Mouse (Mus musculus) embryonic facial prominence, embryonic 14.5 days (tissue): ENCODE results near the gene Mamstr. TPM values are rescaled to one million over a fixed set of nuclear protein-coding genes. Genes with fewer than 3 reads are reported as not detected.

ENCODE experiments used
- ATAC-seq: fragments of 200-750 bp; cut with Nextera tagmentation; 2 replicates; pipeline ENCODE4 v1.8.0; 2017; ENCODE audit warnings: low read depth, moderate number of reproducible peaks, moderate TSS enrichment
- DNase-seq: peaks from one replicate; pipeline ENCODE4 v3.0.0-alpha.2; 2015; ENCODE audit warnings: low spot score
- H3K27ac ChIP-seq: fragments of 300-500 bp; sonication (generic); replicated peaks from 2 replicates; pipeline ENCODE4 v1.5.1; 2014; ENCODE audit warnings: low read depth, mild to moderate bottlenecking, low read length, moderate library complexity
- H3K27me3 ChIP-seq: fragments of 300-500 bp; sonication (generic); replicated peaks from 2 replicates; pipeline ENCODE4 v1.6.1; 2014; ENCODE audit warnings: low read length; ENCODE audit not compliant: control insufficient read depth, insufficient read depth
- H3K36me3 ChIP-seq: fragments of 300-500 bp; sonication (generic); 2 replicates; pipeline ENCODE4 v1.6.1; 2014; ENCODE audit warnings: low read length, mixed read lengths; ENCODE audit not compliant: control insufficient read depth, insufficient read depth
- H3K4me1 ChIP-seq: fragments of 300-500 bp; sonication (generic); 2 replicates; pipeline ENCODE4 v1.6.1; 2014; ENCODE audit warnings: antibody characterized with exemption, low read length; ENCODE audit not compliant: control insufficient read depth, insufficient read depth
- H3K4me2 ChIP-seq: fragments of 300-500 bp; sonication (generic); 2 replicates; pipeline ENCODE4 v1.6.1; 2014; ENCODE audit warnings: low read depth, mild to moderate bottlenecking, low read length, moderate library complexity, mixed read lengths
- H3K4me3 ChIP-seq: fragments of 300-500 bp; sonication (generic); 2 replicates; pipeline ENCODE4 v1.5.1; 2014; ENCODE audit warnings: low read depth, mild to moderate bottlenecking, low read length
- H3K9ac ChIP-seq: fragments of 300-500 bp; sonication (generic); 2 replicates; pipeline ENCODE4 v1.6.1; 2014; ENCODE audit warnings: low read depth, mild to moderate bottlenecking, low read length, moderate library complexity, mixed read lengths
- H3K9me3 ChIP-seq: fragments of 300-500 bp; sonication (generic); 2 replicates; pipeline ENCODE4 v1.6.1; 2016; ENCODE audit warnings: low read length; ENCODE audit not compliant: control insufficient read depth
- WGBS: fragments of 180-500 bp; shearing (Covaris S2); extraction: QIAGEN DNeasy Blood & Tissue Kit; methylation state at CpG from one replicate; pipeline ENCODE4 v1.1.7; 2014; 5-methylcytosine and 5-hydroxymethylcytosine counted together
- polyA plus RNA-seq: library from polyadenylated mRNA; unstranded; fragments of >200 nt; fragmentation: Nextera tagmentation; extraction: Ambion mirVana; gene quantifications from 2 replicates; pipeline ENCODE4 v1.2.1, GENCODE M21; 2014

The Mamstr gene
- polyA plus RNA-seq, 1 experiment from 2014 or later, result 28.8 TPM

DNA sequence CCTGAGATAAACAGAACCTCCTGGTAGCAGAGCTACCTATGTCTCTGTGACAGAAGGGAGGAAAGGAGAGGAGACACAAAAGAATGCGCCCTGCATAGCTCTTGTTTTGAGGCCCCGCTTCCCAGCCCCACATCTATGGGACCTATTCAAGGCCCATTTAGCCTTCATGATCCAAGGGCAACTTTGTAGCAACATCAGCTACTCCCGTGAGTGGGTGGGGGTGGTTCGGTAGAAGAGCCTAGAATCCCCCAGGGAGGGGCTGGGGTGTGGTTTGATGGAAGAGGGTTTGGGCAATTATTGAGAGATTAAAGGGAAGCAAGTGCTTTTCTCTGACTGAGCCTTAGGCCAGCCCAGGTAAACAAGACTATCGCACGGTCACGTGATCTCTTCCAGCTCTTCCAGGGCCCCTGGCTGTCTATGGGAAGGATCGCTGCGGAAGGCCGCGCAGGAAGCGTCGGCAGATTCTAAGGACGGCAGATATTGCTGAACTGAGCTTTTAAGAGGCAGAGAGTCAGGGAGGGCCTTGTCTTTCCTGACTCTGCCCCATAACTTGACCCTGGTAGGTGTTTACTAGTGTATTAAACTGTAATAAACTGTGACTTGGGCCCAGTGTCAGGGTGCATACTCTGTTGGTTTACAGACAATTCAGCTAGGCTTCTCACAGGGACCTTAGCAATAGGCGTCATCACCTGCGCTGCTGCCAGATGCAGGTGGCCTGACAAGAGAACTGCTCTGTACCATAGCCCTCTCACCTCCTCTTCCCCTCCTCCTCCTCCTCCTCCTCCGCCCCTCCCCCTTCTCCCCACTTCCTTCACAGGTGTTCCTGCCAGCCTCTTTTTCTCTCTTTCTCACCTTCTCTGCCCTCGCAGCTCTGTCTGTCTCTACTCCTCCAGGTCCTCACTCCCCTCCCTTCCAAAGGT is 40.6 kb upstream of the Mamstr start:
- H3K4me2 ChIP-seq, result no peak overlapping the region
- H3K27me3 ChIP-seq, result no peaks in the 10 kb centered on the region
- H3K27ac ChIP-seq, result no peak overlapping the region
- H3K4me3 ChIP-seq, result no peak overlapping the region
- H3K36me3 ChIP-seq, result no peaks in the 10 kb centered on the region
- DNase-seq, result peak; percentile 45
- no peak for ATAC-seq
- no peaks in the 10 kb centered on the region for H3K9me3 ChIP-seq
- no peak overlapping the region for H3K9ac ChIP-seq
- 0 out of 2 replicates have a peak, but pooled peaks cover 5% of the 10 kb centered on the region for H3K4me1 ChIP-seq
- WGBS, result 41% methylated on average over 18 of the region's 18 CpGs

DNA sequence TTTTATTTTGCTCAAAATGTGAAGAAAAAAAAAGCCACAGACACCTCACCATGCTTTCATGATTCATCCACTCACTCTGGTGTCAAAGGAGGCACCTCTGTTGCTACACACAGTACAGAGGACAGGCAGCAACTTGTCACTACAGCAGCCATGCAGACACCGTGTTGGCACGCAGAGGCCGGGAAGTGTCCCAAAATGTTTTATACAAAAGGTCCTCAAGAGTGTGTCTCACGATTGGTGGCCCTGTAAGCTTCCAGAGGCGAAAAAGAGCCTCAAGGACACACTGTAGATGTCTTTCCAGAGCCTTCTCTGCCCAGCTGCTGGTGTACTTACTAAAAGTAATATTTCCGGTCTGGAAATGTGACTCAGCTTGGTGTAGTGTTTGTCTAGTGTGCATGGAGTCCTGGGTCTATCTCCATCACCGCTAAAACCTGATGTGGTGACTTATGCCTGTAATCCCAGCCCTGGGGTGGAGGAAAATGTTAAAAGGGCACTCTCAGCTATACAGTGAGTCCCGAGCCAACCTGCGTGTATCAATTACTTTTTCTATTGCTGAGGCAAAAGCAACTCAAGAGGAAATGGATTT is 34.0 kb upstream of the Mamstr start:
- Histone ChIP-seq H3K9ac (no peak overlapping the region), H3K27ac (peak overlapping the region; percentile 55), H3K4me2 (no peak overlapping the region), H3K27me3 (no peaks in the 10 kb centered on the region), H3K36me3 (no peaks in the 10 kb centered on the region), H3K4me1 (no peaks in the 10 kb centered on the region), H3K9me3 (no peaks in the 10 kb centered on the region), H3K4me3 (no peak overlapping the region)
- DNase-seq (peak; percentile 49), ATAC-seq (no peak)
- WGBS, result 74% methylated on average over 9 of the region's 9 CpGs

DNA sequence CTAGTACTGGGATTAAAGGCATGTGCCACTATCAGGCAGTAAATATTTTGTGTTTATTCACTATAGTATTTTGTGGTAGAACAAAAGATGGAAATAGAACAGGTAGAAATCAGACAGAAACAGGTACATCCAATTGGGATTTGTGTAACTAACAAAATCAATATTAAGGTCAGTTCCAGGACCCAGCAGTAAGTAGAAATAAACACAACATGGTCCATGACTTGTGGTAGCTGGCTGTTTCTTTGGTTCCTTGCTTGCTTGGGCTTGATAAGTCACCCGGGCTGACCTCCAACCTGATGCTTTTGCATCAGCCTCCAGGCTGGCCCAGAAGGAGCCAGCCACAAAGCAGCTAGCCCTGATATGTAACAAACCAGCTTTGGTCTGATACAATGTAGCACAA is 30.3 kb upstream of the Mamstr start:
- H3K4me2 ChIP-seq, result no peak overlapping the region
- WGBS, result 85% methylated on average over 1 of the region's 1 CpGs

DNA sequence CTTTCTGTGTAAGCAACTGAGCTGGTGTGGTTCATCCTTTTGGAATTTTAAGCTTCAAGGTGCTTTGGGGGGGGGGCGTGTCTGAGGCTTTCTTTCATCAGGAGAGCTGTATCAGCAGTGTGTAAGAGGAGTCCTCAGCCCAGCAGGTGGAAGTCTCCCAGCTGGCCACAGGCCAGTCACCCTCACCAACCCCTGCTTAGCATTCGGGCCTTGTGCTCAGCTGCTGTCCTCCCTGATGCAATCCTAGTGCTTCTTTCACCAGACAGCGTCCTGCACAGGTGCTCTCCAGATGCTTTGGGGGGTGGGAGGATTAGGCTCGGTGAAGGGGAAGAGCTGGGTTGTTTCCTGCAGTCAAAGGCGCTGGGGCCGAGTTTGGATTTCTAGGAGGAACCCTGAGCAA is 23.5 kb upstream of the Mamstr start:
- peak; percentile 81 for ATAC-seq
- 12% methylated on average over 6 of the region's 6 CpGs for WGBS
- H3K27ac ChIP-seq, result peak overlapping the region; percentile 75

More for the DNA sequence above, 30.3 kb upstream of the Mamstr start:
- Histone ChIP-seq H3K9ac (no peak overlapping the region), H3K36me3 (no peaks in the 10 kb centered on the region), H3K4me3 (no peak overlapping the region), H3K27me3 (no peaks in the 10 kb centered on the region), H3K4me1 (no peaks in the 10 kb centered on the region), H3K27ac (no peak overlapping the region), H3K9me3 (no peaks in the 10 kb centered on the region)
- ATAC-seq, result no peak
- no peak for DNase-seq

DNA sequence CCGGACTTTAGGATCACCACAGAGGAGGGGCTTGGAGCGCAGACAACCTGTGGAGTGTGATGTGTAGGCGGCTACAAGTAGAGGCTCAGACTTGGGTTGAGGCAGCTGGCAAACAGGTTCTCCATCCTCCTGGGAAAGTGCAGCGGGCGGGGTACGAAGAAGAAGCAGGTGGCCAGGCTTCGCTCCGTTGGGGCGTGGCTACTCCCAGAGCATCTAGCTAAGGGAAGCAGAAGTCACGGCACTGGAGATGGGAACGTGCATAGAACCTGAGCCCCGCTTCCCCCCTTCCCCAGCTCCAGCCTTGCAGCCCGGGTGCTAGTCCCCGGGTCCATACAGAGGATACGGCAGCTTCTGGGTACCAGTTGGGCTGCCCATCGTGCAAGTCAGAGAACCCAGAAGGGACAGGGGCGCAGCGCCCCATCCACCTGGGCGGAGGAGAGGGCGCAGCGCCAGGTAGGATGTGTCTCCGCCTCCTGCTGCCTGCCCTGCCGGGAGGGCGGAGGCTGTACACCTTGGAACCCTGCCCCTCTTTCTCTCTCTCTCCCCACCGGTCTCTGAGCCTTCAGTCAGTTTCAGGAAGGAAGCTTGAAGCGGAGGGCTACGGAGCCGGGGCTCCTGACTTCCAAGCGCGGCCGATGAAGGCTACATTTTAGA is 22.6 kb upstream of the Mamstr start, which contains the start of gene Fut1:
TSS of gene Fut1 (plus strand) at position 248 of the 654 bp plus-strand sequence.
- WGBS, result 4% methylated on average over 23 of the region's 31 CpGs
- peak; percentile 85 for ATAC-seq
- Histone ChIP-seq H3K9me3 (no peaks in the 10 kb centered on the region), H3K4me3 (peak within 1 kb of the TSS; percentile 28), H3K27me3 (peaks cover 20% of the 10 kb centered on the region), H3K9ac (peak within 1 kb of the TSS; percentile 51), H3K4me2 (peak within 1 kb of the TSS; percentile 53), H3K4me1 (peaks cover 19% of the 10 kb centered on the region), H3K27ac (peak within 1 kb of the TSS; percentile 75), H3K36me3 (no peaks in the 10 kb centered on the region)
- DNase-seq, result peak; percentile 92

More for the DNA sequence above, 23.5 kb upstream of the Mamstr start:
- H3K9me3 ChIP-seq, result no peaks in the 10 kb centered on the region
- H3K4me3 ChIP-seq, result no peak overlapping the region
- no peak overlapping the region for H3K4me2 ChIP-seq
- H3K36me3 ChIP-seq, result no peaks in the 10 kb centered on the region
- peaks cover 19% of the 10 kb centered on the region for H3K4me1 ChIP-seq
- H3K9ac ChIP-seq, result no peak overlapping the region
- H3K27me3 ChIP-seq, result peaks cover 20% of the 10 kb centered on the region
- peak; percentile 84 for DNase-seq

DNA sequence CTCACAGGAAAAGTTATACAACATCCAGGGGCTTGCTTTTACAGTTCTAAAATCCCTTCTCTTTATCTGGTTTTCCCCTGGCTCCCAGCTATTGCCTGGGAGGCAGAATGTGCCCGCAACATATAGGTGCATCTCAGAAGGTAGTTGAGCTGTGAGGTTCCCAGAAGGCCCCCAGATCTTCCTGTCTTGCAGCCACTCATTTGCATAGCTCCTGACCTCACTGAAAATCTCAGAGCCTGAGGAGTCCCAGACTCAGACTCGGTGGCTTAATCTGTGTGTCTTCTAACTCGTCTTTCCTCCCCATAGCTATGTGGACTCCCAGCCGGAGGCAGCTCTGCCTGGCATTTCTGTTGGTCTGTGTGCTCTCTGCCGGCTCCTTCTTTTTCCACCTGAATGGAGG is 21.5 kb upstream of the Mamstr start:
- no peak overlapping the region for H3K4me2 ChIP-seq
- peaks cover 19% of the 10 kb centered on the region for H3K4me1 ChIP-seq
- no peak for DNase-seq
- no peak for ATAC-seq
- peaks cover 20% of the 10 kb centered on the region for H3K27me3 ChIP-seq
- H3K9me3 ChIP-seq, result no peaks in the 10 kb centered on the region
- 80% methylated on average over 5 of the region's 5 CpGs for WGBS
- H3K9ac ChIP-seq, result no peak overlapping the region
- H3K27ac ChIP-seq, result no peak overlapping the region
- H3K4me3 ChIP-seq, result no peak overlapping the region
- H3K36me3 ChIP-seq, result no peaks in the 10 kb centered on the region

DNA sequence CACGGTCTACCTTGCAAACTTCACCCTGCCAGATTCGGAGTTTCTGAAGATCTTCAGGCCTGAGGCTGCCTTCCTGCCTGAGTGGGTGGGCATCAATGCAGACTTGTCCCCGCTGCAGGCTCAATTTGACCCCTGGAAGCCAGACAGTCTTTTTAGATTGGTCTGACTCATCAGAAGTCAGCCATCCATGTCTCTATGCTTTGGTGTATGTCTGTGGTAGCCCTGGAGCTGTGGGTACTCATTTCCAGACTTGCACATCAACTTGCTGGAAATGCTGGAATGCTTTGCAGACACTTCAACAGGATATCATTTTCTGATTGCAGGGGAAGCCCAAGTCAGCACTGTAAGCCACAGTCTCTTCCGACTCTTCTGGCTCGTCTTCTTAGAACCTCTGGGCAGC is 20.2 kb upstream of the Mamstr start:
- no peak for ATAC-seq
- H3K36me3 ChIP-seq, result no peaks in the 10 kb centered on the region
- no peak overlapping the region for H3K4me3 ChIP-seq
- no peaks in the 10 kb centered on the region for H3K9me3 ChIP-seq
- H3K9ac ChIP-seq, result no peak overlapping the region
- no peak overlapping the region for H3K4me2 ChIP-seq
- no peak overlapping the region for H3K27ac ChIP-seq
- DNase-seq, result no peak
- H3K27me3 ChIP-seq, result peaks cover 20% of the 10 kb centered on the region
- peaks cover 19% of the 10 kb centered on the region for H3K4me1 ChIP-seq
- WGBS, result 90% methylated on average over 5 of the region's 5 CpGs

DNA sequence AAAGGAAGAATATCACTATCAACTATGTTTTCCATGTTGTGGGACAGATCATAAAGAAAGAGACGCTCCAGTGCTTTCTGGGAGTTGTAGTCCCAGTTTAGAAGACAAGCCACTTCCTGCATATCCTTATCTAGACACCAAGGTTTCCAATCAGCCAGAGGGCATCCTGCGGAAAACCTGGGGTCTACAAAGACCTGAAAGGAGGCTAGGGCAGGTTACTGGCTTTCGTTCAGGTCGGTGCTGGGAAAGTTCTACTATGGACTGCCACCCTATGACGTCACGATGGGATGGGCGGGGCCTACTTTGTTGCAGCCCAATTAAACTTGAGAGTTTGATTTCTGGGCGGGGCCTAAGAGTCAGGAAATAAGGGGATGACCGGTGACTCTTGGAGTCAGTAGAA is 18.3 kb upstream of the Mamstr start, which contains the start of gene Izumo1:
TSS of gene Izumo1 (plus strand) at position 369 of the 400 bp plus-strand sequence.
- no peak for DNase-seq
- ATAC-seq, result no peak
- H3K4me3 ChIP-seq, result no peak within 1 kb of the TSS

More for the DNA sequence above, 18.3 kb upstream of the Mamstr start, which contains the start of gene Izumo1:
- WGBS, result 30% methylated on average over 9 of the region's 9 CpGs
- H3K36me3 ChIP-seq, result no peaks in the 10 kb centered on the region
- H3K4me1 ChIP-seq, result peaks cover 5% of the 10 kb centered on the region; the same call in 1 of the 2 replicates
- no peak within 1 kb of the TSS for H3K27ac ChIP-seq
- no peaks in the 10 kb centered on the region for H3K9me3 ChIP-seq
- peaks cover 16% of the 10 kb centered on the region for H3K27me3 ChIP-seq
- no peak within 1 kb of the TSS for H3K9ac ChIP-seq
- no peak within 1 kb of the TSS for H3K4me2 ChIP-seq
